Mouse (Mus musculus) liver, adult 2 months (tissue): ENCODE measurements around the gene Fbxl3.

Source experiments
- CTCF ChIP-seq: fragments of 200-500 bp; IDR thresholded peaks from 2 replicates; pipeline ENCODE4 v1.5.1; 2011; ENCODE audit warnings: low read depth, low read length, control low read depth
- POLR2A ChIP-seq: fragments of 200-500 bp; IDR thresholded peaks from 2 replicates; pipeline ENCODE4 v1.6.1; 2011; ENCODE audit warnings: low read length, control low read depth; ENCODE audit not compliant: insufficient read depth; ENCODE audit errors: extremely low read depth

DNA sequence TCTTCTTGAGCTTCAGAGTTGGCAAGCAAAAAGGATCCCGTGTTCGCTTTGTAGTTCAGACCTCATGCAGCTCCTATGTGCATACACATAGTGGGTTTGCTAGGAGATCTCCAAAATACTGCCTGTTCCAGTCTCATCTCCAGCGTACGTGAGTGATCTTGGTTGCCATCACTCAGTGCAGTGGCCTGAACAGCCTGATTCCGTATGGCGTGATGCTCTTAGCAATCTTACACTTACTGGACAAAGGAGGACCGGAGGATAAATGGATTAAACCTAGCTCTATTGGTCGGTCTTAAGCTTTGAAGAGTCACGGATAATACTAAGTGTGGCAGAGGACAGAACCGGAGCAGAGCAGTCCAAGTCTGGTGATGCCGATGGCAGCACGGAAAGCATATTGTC lies 29.9 kb downstream of the Fbxl3 start:
- no peak for TF ChIP-seq CTCF
- no peak for TF ChIP-seq POLR2A
